Mouse (Mus musculus): ENCODE measurements around the gene Farsa. TPM values are rescaled to one million over a fixed set of nuclear protein-coding genes. Genes with fewer than 3 reads are reported as not detected.

Gene Farsa
- polyA plus RNA-seq, 1 experiment from 2014 or later = 98.6 TPM

- no peak overlapping the region for H3K4me3 ChIP-seq
- no peak overlapping the region for H3K9ac ChIP-seq
- H3K4me2 ChIP-seq = no peak overlapping the region
- no peaks in the 10 kb centered on the region for H3K9me3 ChIP-seq (replicated peaks)
- H3K27me3 ChIP-seq (replicated peaks) = peaks cover 69% of the 10 kb centered on the region
- H3K4me1 ChIP-seq = peaks cover 4% of the 10 kb centered on the region
- no peak overlapping the region for H3K27ac ChIP-seq
- ATAC-seq = no peak
- 79% methylated on average over 15 of the region's 15 CpGs for WGBS (ENCODE audit: insufficient replicate concordance)
- no peaks in the 10 kb centered on the region for H3K36me3 ChIP-seq
Observed at GRCm38 (mm10) chr8:84918646-84919045, 61.9 kb downstream of the Farsa start.

Small RNA genes lying within 50 kb of the gene (microRNA-seq; reads per million reads assigned to microRNA genes)
- gene Mir7069 = 4.6 reads per million, percentile 7 among the genes with 10 or more reads in this experiment

Other genes with a start within 250 kb of the Farsa start
- gene Ier2, start 194.1 kb upstream of the Farsa start, polyA plus RNA-seq (2016; fragmentation: Nextera tagmentation; extraction: Ambion mirVana) = 36.4 and 37.4 TPM in 2 replicates
- gene Trmt1, start 170.7 kb upstream of the Farsa start, polyA plus RNA-seq (2016; fragmentation: Nextera tagmentation; extraction: Ambion mirVana) = 57.3 and 62.0 TPM in 2 replicates
- 12.5 and 12.9 TPM in 2 replicates for gene Nacc1, start 169.1 kb upstream of the Farsa start, polyA plus RNA-seq (2016; fragmentation: Nextera tagmentation; extraction: Ambion mirVana)
- 82.3 and 83.1 TPM in 2 replicates for gene Lyl1, start 155.5 kb upstream of the Farsa start, polyA plus RNA-seq (2016; fragmentation: Nextera tagmentation; extraction: Ambion mirVana)
- gene G430095P16Rik, start 134.0 kb upstream of the Farsa start, polyA plus RNA-seq (2016; fragmentation: Nextera tagmentation; extraction: Ambion mirVana) = 11.0 and 12.0 TPM in 2 replicates
- gene Nfix, start 56.6 kb upstream of the Farsa start, polyA plus RNA-seq (2016; fragmentation: Nextera tagmentation; extraction: Ambion mirVana) = 2.8 and 2.9 TPM in 2 replicates
- gene Dand5, start 34.2 kb upstream of the Farsa start, polyA plus RNA-seq (2016; fragmentation: Nextera tagmentation; extraction: Ambion mirVana) = 3.4 and 4.3 TPM in 2 replicates
- 69.9 and 71.0 TPM in 2 replicates for gene Gadd45gip1, start 25.5 kb upstream of the Farsa start, polyA plus RNA-seq (2016; fragmentation: Nextera tagmentation; extraction: Ambion mirVana)
- 274 and 281 TPM in 2 replicates for gene Rad23a, start 16.3 kb upstream of the Farsa start, polyA plus RNA-seq (2016; fragmentation: Nextera tagmentation; extraction: Ambion mirVana)
- 590 and 610 TPM in 2 replicates for gene Calr, start 10.1 kb upstream of the Farsa start, polyA plus RNA-seq (2016; fragmentation: Nextera tagmentation; extraction: Ambion mirVana)
- 110 TPM in 2 replicates for gene Syce2, start 15.1 kb downstream of the Farsa start, polyA plus RNA-seq (2016; fragmentation: Nextera tagmentation; extraction: Ambion mirVana)
- 41.1 and 44.3 TPM in 2 replicates for gene Gcdh, start 36.9 kb downstream of the Farsa start, polyA plus RNA-seq (2016; fragmentation: Nextera tagmentation; extraction: Ambion mirVana)
- 517 and 552 TPM in 2 replicates for gene Klf1, start 44.9 kb downstream of the Farsa start, polyA plus RNA-seq (2016; fragmentation: Nextera tagmentation; extraction: Ambion mirVana)
- gene Dnase2a, start 51.6 kb downstream of the Farsa start, polyA plus RNA-seq (2016; fragmentation: Nextera tagmentation; extraction: Ambion mirVana) = 10.8 and 11.4 TPM in 2 replicates
- gene Mast1, start 80.4 kb downstream of the Farsa start, polyA plus RNA-seq (2016; fragmentation: Nextera tagmentation; extraction: Ambion mirVana) = 0.18 TPM in 2 replicates
- gene Rtbdn, start 90.0 kb downstream of the Farsa start, polyA plus RNA-seq (2016; fragmentation: Nextera tagmentation; extraction: Ambion mirVana) = 0.39 and 0.60 TPM in 2 replicates
- 1.1 TPM in 1 of 2 replicates, not detected in the other for gene Gm49661, start 112.4 kb downstream of the Farsa start, polyA plus RNA-seq (2016; fragmentation: Nextera tagmentation; extraction: Ambion mirVana)
- gene Prdx2, start 112.6 kb downstream of the Farsa start, polyA plus RNA-seq (2016; fragmentation: Nextera tagmentation; extraction: Ambion mirVana) = 1,859 and 1,895 TPM in 2 replicates
- 149 and 150 TPM in 2 replicates for gene Rnaseh2a, start 112.8 kb downstream of the Farsa start, polyA plus RNA-seq (2016; fragmentation: Nextera tagmentation; extraction: Ambion mirVana)
- gene Junb, start 121.7 kb downstream of the Farsa start, polyA plus RNA-seq (2016; fragmentation: Nextera tagmentation; extraction: Ambion mirVana) = 18.0 and 18.3 TPM in 2 replicates
- 10.8 and 10.9 TPM in 2 replicates for gene Hook2, start 133.6 kb downstream of the Farsa start, polyA plus RNA-seq (2016; fragmentation: Nextera tagmentation; extraction: Ambion mirVana)
- not detected in 2 replicates for gene Best2, start 157.5 kb downstream of the Farsa start, polyA plus RNA-seq (2016; fragmentation: Nextera tagmentation; extraction: Ambion mirVana)
- gene Asna1, start 168.3 kb downstream of the Farsa start, polyA plus RNA-seq (2016; fragmentation: Nextera tagmentation; extraction: Ambion mirVana) = 85.8 and 87.3 TPM in 2 replicates
- 133 and 139 TPM in 2 replicates for gene Trir, start 169.8 kb downstream of the Farsa start, polyA plus RNA-seq (2016; fragmentation: Nextera tagmentation; extraction: Ambion mirVana)
- gene Tnpo2, start 179.9 kb downstream of the Farsa start, polyA plus RNA-seq (2016; fragmentation: Nextera tagmentation; extraction: Ambion mirVana) = 31.1 and 32.3 TPM in 2 replicates
- gene Fbxw9, start 203.1 kb downstream of the Farsa start, polyA plus RNA-seq (2016; fragmentation: Nextera tagmentation; extraction: Ambion mirVana) = 8.5 and 9.5 TPM in 2 replicates
- 0.80 TPM in 1 of 2 replicates, not detected in the other for gene Gm5741, start 211.0 kb downstream of the Farsa start, polyA plus RNA-seq (2016; fragmentation: Nextera tagmentation; extraction: Ambion mirVana)
- 51.6 and 52.3 TPM in 2 replicates for gene Dhps, start 214.8 kb downstream of the Farsa start, polyA plus RNA-seq (2016; fragmentation: Nextera tagmentation; extraction: Ambion mirVana)
- 80.1 and 87.7 TPM in 2 replicates for gene Wdr83os, start 223.8 kb downstream of the Farsa start, polyA plus RNA-seq (2016; fragmentation: Nextera tagmentation; extraction: Ambion mirVana)
- 30.8 and 33.1 TPM in 2 replicates for gene Wdr83, start 224.3 kb downstream of the Farsa start, polyA plus RNA-seq (2016; fragmentation: Nextera tagmentation; extraction: Ambion mirVana)
- gene Man2b1, start 226.3 kb downstream of the Farsa start, polyA plus RNA-seq (2016; fragmentation: Nextera tagmentation; extraction: Ambion mirVana) = 23.5 and 26.7 TPM in 2 replicates